Mouse (Mus musculus) stomach, embryonic 16.5 days (tissue): ENCODE data around the gene Acvr1b. TPM values are rescaled to one million over a fixed set of nuclear protein-coding genes. Genes with fewer than 3 reads are reported as not detected.
A peak's percentile ranks its signal among the peaks of the same experiment; 100 is the strongest.

Experiments used
- ATAC-seq: fragments of 200-750 bp; cut with Nextera tagmentation; 2 replicates; pipeline ENCODE4 v1.8.0; 2017; ENCODE audit warnings: moderate number of reproducible peaks, moderate TSS enrichment; ENCODE audit not compliant: insufficient read depth, low FRiP score
- H3K27ac ChIP-seq: fragments of 300-500 bp; sonication (generic); 2 replicates; pipeline ENCODE4 v1.5.1; 2014; ENCODE audit warnings: low read length
- H3K27me3 ChIP-seq: fragments of 300-500 bp; sonication (generic); 2 replicates; pipeline ENCODE4 v1.6.1; 2014; ENCODE audit warnings: low read length, control low read depth, mixed read lengths; ENCODE audit not compliant: control insufficient read depth, insufficient read depth
- H3K36me3 ChIP-seq: fragments of 300-500 bp; sonication (generic); 2 replicates; pipeline ENCODE4 v1.6.1; 2014; ENCODE audit warnings: low read length; ENCODE audit not compliant: control insufficient read depth, insufficient read depth
- H3K4me1 ChIP-seq: fragments of 300-500 bp; sonication (generic); 2 replicates; pipeline ENCODE4 v1.6.1; 2014; ENCODE audit warnings: low read length, control low read depth, mixed read lengths; ENCODE audit not compliant: control insufficient read depth, insufficient read depth
- H3K4me2 ChIP-seq: fragments of 300-500 bp; sonication (generic); 2 replicates; pipeline ENCODE4 v1.6.1; 2014; ENCODE audit warnings: low read depth, low read length, mixed read lengths
- H3K4me3 ChIP-seq: fragments of 300-500 bp; sonication (generic); replicated peaks from 2 replicates; pipeline ENCODE4 v1.5.1; 2014; ENCODE audit warnings: mild to moderate bottlenecking, low read length
- H3K9ac ChIP-seq: fragments of 300-500 bp; sonication (generic); 2 replicates; pipeline ENCODE4 v1.6.1; 2014; ENCODE audit warnings: low read length
- H3K9me3 ChIP-seq: fragments of 300-500 bp; sonication (generic); replicated peaks from 2 replicates; pipeline ENCODE4 v1.6.1; 2016; ENCODE audit warnings: low read length, control low read depth; ENCODE audit not compliant: control insufficient read depth
- WGBS: fragments of 180-500 bp; shearing (Covaris S2); extraction: QIAGEN DNeasy Blood & Tissue Kit; methylation state at CpG from one replicate; pipeline ENCODE4 v1.1.7; 2014; 5-methylcytosine and 5-hydroxymethylcytosine counted together
- polyA plus RNA-seq: library from polyadenylated mRNA; unstranded; fragments of >200 nt; fragmentation: Nextera tagmentation; extraction: Ambion mirVana; gene quantifications from 2 replicates; pipeline ENCODE4 v1.2.1, GENCODE M21; 2015

The Acvr1b gene
- polyA plus RNA-seq, 1 experiment from 2014 or later = 11.6 TPM

DNA sequence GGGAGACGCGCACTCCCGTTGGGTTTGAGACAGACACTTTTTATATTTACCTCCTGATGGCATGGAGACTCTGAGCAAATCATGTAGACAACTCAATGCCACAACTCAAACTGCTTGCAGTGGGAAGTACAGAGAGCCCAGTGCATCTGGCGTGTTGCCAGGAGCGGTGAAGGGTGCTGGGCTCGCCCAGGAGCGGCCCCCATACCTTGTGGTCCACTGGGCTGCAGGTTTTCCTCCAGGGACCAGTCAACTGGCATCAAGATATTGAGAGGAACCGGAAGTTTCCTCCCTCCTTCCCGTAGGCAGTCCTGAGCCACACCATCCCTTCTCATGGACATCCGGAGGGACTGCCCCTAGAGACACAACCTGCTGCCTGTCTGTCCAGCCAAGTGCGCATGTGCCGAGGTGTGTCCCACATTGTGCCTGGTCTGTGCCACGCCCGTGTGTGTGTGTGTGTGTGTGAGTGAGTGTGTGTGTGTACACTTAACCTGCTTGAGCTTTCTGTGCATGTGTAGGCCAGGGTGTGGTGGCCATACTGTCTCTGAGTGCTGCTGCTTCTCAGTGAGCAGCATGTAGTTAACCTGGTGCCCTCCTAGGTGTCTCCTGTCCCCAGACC is 37.2 kb downstream of the Acvr1b start:
- H3K4me1 ChIP-seq = peaks cover 6% of the 10 kb centered on the region; the same call in 1 of the 2 replicates
- no peak overlapping the region for H3K9ac ChIP-seq
- no peaks in the 10 kb centered on the region for H3K27me3 ChIP-seq
- no peak overlapping the region for H3K4me2 ChIP-seq
- no peaks in the 10 kb centered on the region for H3K9me3 ChIP-seq
- H3K27ac ChIP-seq = no peak overlapping the region
- H3K4me3 ChIP-seq = no peak overlapping the region
- H3K36me3 ChIP-seq = peaks cover 18% of the 10 kb centered on the region
- peak; percentile 31 for ATAC-seq
- 84% methylated on average over 14 of the region's 14 CpGs for WGBS

DNA sequence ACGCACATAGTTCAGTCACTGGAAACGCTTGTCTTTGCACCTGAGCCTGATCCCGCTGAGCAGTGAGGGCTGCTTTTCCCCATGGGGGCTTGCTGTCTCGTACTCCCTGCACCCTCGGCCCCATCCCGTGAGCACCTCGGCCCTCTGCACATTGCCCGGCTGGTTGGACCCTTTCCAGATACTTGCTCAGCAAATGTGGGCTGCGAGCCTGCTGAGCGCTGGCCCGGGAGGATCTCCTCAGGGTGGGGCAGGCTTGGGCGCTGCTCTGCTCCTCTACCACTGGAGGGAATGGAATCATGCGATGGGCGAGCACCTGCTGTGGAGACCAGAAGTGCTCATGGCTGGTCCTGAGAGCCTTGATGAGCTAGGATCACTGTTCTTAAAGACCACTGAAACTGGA is 38.6 kb downstream of the Acvr1b start:
- 62% methylated on average over 14 of the region's 14 CpGs for WGBS
- Histone ChIP-seq H3K4me2 (no peak overlapping the region), H3K36me3 (peaks cover 12% of the 10 kb centered on the region), H3K9me3 (no peaks in the 10 kb centered on the region), H3K4me3 (no peak overlapping the region), H3K9ac (no peak overlapping the region), H3K4me1 (peaks cover 6% of the 10 kb centered on the region; the same call in 1 of the 2 replicates), H3K27ac (no peak overlapping the region), H3K27me3 (no peaks in the 10 kb centered on the region)
- ATAC-seq = no peak; the same call in 1 of the 2 replicates

DNA sequence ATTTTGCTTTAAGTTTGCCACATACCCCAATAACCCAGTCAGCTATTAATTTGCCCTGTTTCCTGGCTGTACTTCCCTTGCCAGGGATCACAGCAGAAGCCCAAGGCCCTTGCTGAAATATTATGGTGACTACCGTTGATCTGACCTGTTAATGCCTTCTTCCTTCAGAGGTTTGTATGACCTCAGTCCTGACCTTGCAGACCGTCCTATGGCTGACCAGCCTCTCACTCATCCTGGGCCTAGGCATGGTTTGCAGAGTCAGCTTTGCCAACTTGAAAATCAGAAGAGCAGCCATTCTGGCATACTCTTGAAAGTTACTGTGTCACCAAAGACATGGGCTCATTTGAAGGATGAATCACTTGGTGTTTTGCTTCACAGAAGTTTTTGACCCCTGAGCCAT is 41.3 kb downstream of the Acvr1b start:
- 52% methylated on average over 2 of the region's 2 CpGs for WGBS
- H3K36me3 ChIP-seq = peaks cover 9% of the 10 kb centered on the region
- peaks cover 6% of the 10 kb centered on the region; the same call in 1 of the 2 replicates for H3K4me1 ChIP-seq
- H3K4me3 ChIP-seq = no peak overlapping the region
- H3K9me3 ChIP-seq = no peaks in the 10 kb centered on the region
- H3K27ac ChIP-seq = no peak overlapping the region
- no peaks in the 10 kb centered on the region for H3K27me3 ChIP-seq
- ATAC-seq = no peak
- H3K4me2 ChIP-seq = no peak overlapping the region
- H3K9ac ChIP-seq = no peak overlapping the region

DNA sequence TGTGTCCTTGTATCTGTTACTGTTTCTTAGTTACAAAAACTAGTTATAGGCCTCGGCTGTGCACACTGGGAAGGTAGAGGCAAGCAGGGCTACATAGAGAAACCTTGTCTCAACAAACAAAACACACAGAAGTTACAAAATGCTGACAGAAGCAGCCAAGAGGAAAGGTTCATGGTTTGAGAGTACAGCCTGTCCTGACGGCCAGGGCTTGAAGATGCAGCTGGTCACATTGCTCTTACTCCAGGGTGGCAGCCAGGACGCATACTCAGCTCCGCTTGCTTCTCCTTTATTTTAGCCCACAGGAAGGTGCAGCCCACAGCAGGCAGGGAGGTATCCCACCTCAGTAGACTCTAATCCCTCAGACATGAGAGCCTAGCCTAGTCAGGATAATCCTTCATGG is 42.2 kb downstream of the Acvr1b start:
- Histone ChIP-seq H3K4me1 (peaks cover 11% of the 10 kb centered on the region; the same call in 1 of the 2 replicates), H3K4me3 (no peak overlapping the region), H3K27me3 (no peaks in the 10 kb centered on the region), H3K9me3 (no peaks in the 10 kb centered on the region), H3K4me2 (no peak overlapping the region), H3K9ac (no peak overlapping the region), H3K27ac (no peak overlapping the region), H3K36me3 (peaks cover 9% of the 10 kb centered on the region)
- ATAC-seq = no peak
- WGBS = 83% methylated on average over 4 of the region's 4 CpGs

DNA sequence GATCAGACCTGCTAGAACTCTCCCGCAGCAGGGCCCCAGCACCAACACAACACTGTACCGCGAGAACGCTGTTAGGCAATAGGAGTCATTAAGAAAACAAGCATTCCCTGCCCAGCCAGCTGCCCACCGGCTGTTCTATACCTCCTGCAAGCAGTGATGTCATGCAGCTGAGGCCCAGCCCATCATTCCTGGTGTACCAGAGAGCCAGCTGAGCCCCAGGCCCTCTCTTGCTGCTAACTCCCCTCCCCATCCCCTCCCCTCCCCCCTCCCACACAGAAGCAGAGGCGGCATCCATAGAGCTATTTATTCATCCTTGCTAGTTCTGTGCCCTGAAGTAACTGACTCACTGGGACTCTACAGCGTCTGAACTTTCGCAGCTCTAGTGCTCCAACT is 47.0 kb downstream of the Acvr1b start:
- no peak overlapping the region for H3K4me3 ChIP-seq
- ATAC-seq = peak; percentile 3; the same call in 1 of the 2 replicates

DNA sequence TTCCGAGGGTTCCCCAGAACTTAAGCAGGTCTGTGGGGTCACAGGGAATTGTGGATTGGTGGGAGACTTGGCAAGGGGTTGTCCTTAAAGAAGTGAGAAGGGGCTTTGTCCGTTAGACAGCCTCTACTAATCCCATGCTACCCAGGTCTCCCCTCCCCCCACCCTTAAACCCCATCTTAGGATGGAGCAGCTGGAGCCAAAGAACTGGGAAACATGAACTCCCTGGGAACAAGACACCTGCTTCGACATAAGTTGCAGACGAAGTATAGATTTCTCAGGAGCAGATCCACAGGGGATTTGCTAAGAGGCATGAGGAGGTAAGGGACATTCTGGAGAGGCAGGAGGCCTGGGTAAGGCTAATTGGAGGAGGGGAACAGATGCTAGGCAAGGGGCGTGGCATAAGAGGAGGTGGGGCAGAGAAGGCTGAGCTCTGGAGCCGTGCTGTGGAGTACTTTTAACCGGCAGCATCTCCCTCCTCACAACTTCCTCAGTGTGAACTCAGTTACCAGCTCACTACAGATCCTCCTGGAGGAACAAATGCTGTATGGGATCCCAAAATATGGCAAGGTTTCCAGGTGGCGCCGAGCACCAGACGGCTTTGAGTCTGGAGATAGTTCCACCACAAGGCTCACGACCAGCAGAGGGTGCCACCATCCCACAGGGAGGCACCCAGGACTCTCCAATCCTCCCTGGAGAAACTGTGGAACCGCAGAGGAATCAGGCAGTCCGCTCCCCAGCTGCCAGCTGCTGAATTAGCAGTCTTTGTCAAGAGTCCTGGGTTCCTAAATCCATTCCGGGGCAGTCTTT is 47.6 kb downstream of the Acvr1b start:
- Histone ChIP-seq H3K4me1 (peaks cover 44% of the 10 kb centered on the region), H3K27ac (peak overlapping the region; percentile 48), H3K4me2 (peak overlapping the region; percentile 47), H3K9me3 (no peaks in the 10 kb centered on the region), H3K9ac (peak overlapping the region; percentile 36), H3K27me3 (no peaks in the 10 kb centered on the region), H3K4me3 (peak overlapping the region; percentile 27), H3K36me3 (no peaks in the 10 kb centered on the region)
- WGBS = 4% methylated on average over 14 of the region's 14 CpGs
- ATAC-seq = peak; percentile 65

More for the DNA sequence above, 47.0 kb downstream of the Acvr1b start:
- 11% methylated on average over 8 of the region's 8 CpGs for WGBS
- Histone ChIP-seq H3K4me2 (no peak overlapping the region), H3K27me3 (no peaks in the 10 kb centered on the region), H3K27ac (peak overlapping the region; percentile 17; the same call in 1 of the 2 replicates), H3K9ac (no peak overlapping the region), H3K4me1 (peaks cover 44% of the 10 kb centered on the region), H3K9me3 (no peaks in the 10 kb centered on the region), H3K36me3 (no peaks in the 10 kb centered on the region)

DNA sequence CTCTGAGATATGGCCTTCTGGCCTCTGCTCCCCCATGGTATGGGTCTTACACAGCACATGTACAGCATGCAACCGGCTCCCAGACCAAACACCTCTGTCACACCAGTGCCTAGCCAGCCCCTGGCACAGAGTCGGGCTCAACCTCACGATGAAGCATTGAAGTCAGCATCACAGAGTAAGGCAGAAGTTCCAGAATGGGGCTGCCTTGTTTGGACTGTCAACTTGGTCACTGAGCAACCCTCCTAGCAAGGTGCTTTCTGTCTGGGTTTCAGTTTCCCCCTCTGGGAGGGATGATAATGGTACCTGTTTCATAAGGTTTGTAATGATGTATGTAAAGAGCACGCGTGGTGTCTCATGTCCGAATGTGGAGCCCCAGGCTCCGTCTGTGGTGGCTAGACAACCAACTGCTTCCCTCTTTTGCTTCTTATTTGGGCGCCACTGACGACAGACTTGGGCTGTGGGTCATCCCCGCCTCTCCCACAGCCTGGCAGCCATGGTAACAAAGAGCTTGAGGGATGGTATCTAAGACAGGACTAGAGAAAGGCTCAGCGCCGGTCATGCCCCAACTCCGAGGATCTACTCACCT is 49.1 kb downstream of the Acvr1b start:
- H3K36me3 ChIP-seq = no peaks in the 10 kb centered on the region
- H3K27ac ChIP-seq = no peak overlapping the region
- no peaks in the 10 kb centered on the region for H3K9me3 ChIP-seq
- WGBS = 55% methylated on average over 13 of the region's 13 CpGs
- H3K4me3 ChIP-seq = no peak overlapping the region
- 0 out of 2 replicates have a peak overlapping the region, but pooled peaks have one; percentile 91 for H3K9ac ChIP-seq
- H3K4me1 ChIP-seq = peaks cover 57% of the 10 kb centered on the region
- no peak for ATAC-seq
- H3K4me2 ChIP-seq = no peak overlapping the region
- H3K27me3 ChIP-seq = no peaks in the 10 kb centered on the region

DNA sequence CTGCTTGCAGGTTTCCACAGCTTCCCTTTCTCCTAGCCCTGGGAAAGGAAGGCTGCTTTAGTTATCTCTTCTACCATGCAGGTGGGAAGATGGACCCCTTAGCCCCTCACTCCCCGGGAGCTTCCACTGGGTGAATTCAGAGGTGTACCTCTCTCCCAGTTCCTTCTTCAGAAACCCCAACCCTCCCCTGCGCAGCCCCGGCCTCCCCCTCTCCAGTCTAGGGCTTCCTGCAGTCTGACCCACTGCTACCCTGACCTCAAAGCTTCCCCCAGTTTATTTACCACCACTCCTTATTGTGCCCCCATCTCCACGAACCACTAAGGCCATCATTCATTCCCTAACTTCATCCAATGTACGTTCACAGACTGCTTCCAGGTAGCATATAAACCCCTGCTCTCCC is 49.7 kb downstream of the Acvr1b start:
- Histone ChIP-seq H3K9ac (peak overlapping the region; percentile 91), H3K27ac (peak overlapping the region; percentile 78; the same call in 1 of the 2 replicates), H3K4me3 (peak overlapping the region; percentile 81), H3K4me1 (peaks cover 63% of the 10 kb centered on the region), H3K4me2 (peak overlapping the region; percentile 62), H3K36me3 (no peaks in the 10 kb centered on the region), H3K9me3 (no peaks in the 10 kb centered on the region), H3K27me3 (no peaks in the 10 kb centered on the region)
- WGBS = 12% methylated on average over 5 of the region's 5 CpGs
- ATAC-seq = no peak
